Mouse (Mus musculus) myocyte (in vitro differentiated cells): ENCODE measurements around the gene Tmed9.

Experiments
- E2F4 ChIP-seq: IDR thresholded peaks from one replicate; pipeline ENCODE4 v1.6.1; 2011; ENCODE audit warnings: mild to moderate bottlenecking, control low read depth, moderate library complexity; ENCODE audit not compliant: insufficient read depth
- MAX ChIP-seq: IDR thresholded peaks from one replicate; pipeline ENCODE4 v1.6.1; 2011; ENCODE audit warnings: low read depth, mild to moderate bottlenecking, control low read depth
- MYOD1 ChIP-seq, 3 experiments: IDR thresholded peaks; one replicate each; pipeline ENCODE4 v1.6.1; 2011; ENCODE audit warnings: control low read depth in 2 of 3, low read depth in 2 of 3, mild to moderate bottlenecking in 2 of 3, moderate library complexity in 1 of 3; ENCODE audit not compliant: insufficient read length in 2 of 3, control insufficient read depth in 1 of 3
- POLR2A ChIP-seq: IDR thresholded peaks from one replicate; pipeline ENCODE4 v1.6.1; 2011; ENCODE audit warnings: low read depth, mild to moderate bottlenecking, control low read depth, moderate library complexity; ENCODE audit not compliant: insufficient read length
- REST ChIP-seq: IDR thresholded peaks from one replicate; pipeline ENCODE4 v1.6.1; 2011; ENCODE audit warnings: mild to moderate bottlenecking, control low read depth, moderate library complexity; ENCODE audit not compliant: insufficient read depth, insufficient read length
- USF1 ChIP-seq: IDR thresholded peaks from one replicate; pipeline ENCODE4 v1.6.1; 2011; ENCODE audit warnings: low read depth, mild to moderate bottlenecking, control low read depth, moderate library complexity

DNA sequence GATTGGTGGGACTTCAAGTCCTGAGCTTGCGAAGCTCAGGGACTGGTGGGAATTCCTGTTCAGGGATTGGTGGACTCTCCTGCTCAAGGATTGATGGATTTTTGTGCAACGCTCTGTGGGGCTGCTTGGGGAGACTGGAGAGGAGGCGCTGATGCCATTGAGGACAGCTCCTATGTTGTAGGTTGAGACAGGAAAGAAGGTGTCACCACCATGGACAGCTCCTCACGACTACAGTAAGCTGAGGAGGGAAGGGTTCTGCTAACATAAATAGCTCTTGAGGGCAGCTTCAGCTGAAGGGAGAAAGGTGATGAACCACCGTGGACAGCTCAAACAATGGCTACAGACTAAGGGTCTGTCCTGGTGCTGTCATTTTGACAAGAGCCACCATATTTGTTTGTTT is 2.4 kb downstream of the Tmed9 start:
- TF ChIP-seq MYOD1 (IDR thresholded peaks at IDR 0.05; ENCODE audit: control insufficient read depth in 1 of 3, insufficient read length in 2 of 3, low read depth in 2 of 3) = no peak
- no peak for TF ChIP-seq POLR2A
- no peak for TF ChIP-seq E2F4
- TF ChIP-seq REST = peak; percentile 88
- no peak for TF ChIP-seq USF1
- TF ChIP-seq MAX = no peak
